Mouse (Mus musculus): Measurements from ENCODE around the gene Trhr2.

DNA sequence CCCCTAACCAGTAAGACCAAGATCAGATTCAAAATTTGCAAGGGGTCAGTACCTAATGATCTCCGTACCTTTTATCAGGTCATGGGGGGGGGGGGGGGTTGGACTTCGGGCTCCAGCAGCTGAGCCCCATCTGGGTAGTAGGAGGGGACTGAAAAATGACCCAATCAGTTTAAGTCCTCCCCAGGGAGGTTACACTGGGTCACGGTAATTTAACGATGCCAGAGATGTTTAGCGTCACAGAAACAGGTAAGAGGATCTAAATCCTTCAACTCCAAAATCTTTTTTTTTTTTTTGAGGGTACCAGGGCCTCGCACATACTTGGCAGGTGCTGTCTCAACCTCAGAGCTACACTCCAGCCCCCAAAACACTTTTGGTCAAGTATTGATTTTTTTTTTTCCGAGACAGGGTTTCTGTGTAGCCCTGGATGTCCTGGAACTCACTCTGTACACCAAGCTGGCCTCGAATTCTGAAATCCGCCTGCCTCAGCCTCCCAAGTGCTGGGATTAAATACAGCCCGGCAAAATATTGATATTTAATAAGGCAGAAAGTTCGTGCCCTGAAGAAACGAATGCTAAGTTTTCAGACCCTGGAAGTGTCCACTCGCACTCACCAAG is 15.3 kb upstream of the Trhr2 start:
- TF ChIP-seq CTCF (IDR thresholded peaks at IDR 0.05; ENCODE audit: control insufficient read depth, insufficient read depth, low read length): no peak
- no peak for TF ChIP-seq POLR2A (IDR thresholded peaks at IDR 0.05; ENCODE audit: borderline replicate concordance, control insufficient read depth, low read depth, low read length)
